Mouse (Mus musculus) cerebellum, adult 2 months (tissue): Measurements from ENCODE around the gene Ghr. TPM values are rescaled to one million over a fixed set of nuclear protein-coding genes. Genes with fewer than 3 reads are reported as not detected.

Experiments
- DNase-seq, 2 experiments: peaks; one replicate each; pipeline ENCODE4 v3.0.0; 2021
- H3K27ac ChIP-seq: fragments of 200-500 bp; 2 replicates; pipeline ENCODE4 v1.5.1; 2012; ENCODE audit warnings: low read length, control low read depth, inconsistent platforms; ENCODE audit not compliant: insufficient read depth
- H3K27me3 ChIP-seq: fragments of 200-500 bp; 2 replicates; pipeline ENCODE4 v1.6.1; 2012; ENCODE audit warnings: inconsistent platforms, mild to moderate bottlenecking, low read length, moderate library complexity; ENCODE audit not compliant: control insufficient read depth, insufficient read depth
- H3K4me1 ChIP-seq: fragments of 200-500 bp; 2 replicates; pipeline ENCODE4 v1.6.1; 2011; ENCODE audit warnings: low read length; ENCODE audit not compliant: control insufficient read depth, insufficient read depth
- H3K4me3 ChIP-seq: fragments of 200-500 bp; replicated peaks from 2 replicates; pipeline ENCODE3; 2011; ENCODE audit warnings: mild to moderate bottlenecking, low read depth, low read length, control low read depth; ENCODE audit not compliant: insufficient read depth
- CTCF ChIP-seq: fragments of 200-500 bp; IDR thresholded peaks from 2 replicates; pipeline ENCODE4 v1.5.1; 2011; ENCODE audit warnings: low read depth, mild to moderate bottlenecking, control low read depth, low read length, moderate library complexity, borderline replicate concordance; ENCODE audit not compliant: insufficient read depth
- POLR2A ChIP-seq: fragments of 200-500 bp; IDR thresholded peaks from 2 replicates; pipeline ENCODE4 v1.6.1; 2011; ENCODE audit warnings: low read length, control low read depth, borderline replicate concordance; ENCODE audit not compliant: insufficient read depth
- WGBS: fragments of 180-500 bp; shearing (Covaris S2); methylation state at CpG from one replicate; pipeline ENCODE4 v1.1.7; 2018; 5-methylcytosine and 5-hydroxymethylcytosine counted together
- polyA plus RNA-seq: library from polyadenylated mRNA; depleted of rRNA; stranded (reverse); fragments of >200 nt; gene quantifications from 2 replicates; pipeline ENCODE4 v1.2.3, GENCODE M21; 2012

Gene Ghr
- polyA plus RNA-seq, 1 experiment = 5.0 TPM

DNA sequence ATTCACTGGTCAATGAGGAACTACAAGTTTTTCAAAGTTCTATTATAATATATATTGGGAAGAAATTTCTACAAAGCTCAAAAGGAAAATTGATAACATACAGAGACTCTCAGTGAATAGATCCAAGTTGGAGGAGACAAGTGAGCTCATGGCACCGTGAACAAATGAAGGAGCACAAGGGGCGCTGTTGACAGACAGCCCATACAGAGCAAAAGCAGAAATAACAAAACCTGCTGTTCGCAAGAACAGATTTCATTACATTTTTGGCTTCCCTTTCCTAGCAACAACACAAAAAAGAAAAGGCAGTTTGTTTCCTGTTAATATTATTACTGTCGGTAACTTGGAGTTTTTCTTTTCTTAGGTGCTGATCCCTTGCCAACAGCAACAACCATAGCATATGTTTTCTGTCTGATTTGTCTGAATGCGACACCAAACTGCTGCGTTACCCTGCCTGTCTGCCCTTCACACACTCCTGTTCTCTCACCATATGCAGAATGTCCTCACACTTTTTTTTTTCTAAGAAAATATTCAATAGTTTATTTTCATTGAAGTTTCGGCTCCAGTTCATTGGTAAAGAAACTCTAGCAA, 19.3 kb downstream of the Ghr start:
- H3K4me3 ChIP-seq = no peak overlapping the region
- WGBS = 23% methylated on average over 7 of the region's 7 CpGs
- H3K4me1 ChIP-seq = no peaks in the 10 kb centered on the region
- TF ChIP-seq POLR2A (no peak), CTCF (no peak)
- no peak overlapping the region for H3K27ac ChIP-seq
- no peaks in the 10 kb centered on the region for H3K27me3 ChIP-seq
- DNase-seq = no peak

DNA sequence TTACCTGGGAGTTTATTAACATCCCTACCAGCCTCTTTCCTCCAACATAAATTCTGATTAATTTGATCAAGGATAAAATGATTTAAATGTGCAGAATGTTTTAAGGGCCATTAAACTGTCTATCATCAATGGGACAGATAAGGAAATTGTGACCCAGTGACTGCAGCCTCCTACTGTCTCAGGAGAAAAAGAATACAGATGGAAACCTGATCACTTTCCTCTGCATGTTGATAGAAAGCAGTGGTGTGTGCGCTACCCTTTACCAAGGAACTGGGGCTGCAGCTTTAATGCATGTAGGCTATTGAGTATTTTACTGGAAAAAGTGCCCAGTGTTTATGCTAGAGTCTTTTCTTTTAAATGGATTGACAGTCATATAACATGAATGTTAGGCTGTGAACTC, 19.8 kb downstream of the Ghr start:
- no peaks in the 10 kb centered on the region for H3K27me3 ChIP-seq
- no peak for DNase-seq
- TF ChIP-seq POLR2A = no peak
- no peak for TF ChIP-seq CTCF
- no peak overlapping the region for H3K4me3 ChIP-seq
- no peaks in the 10 kb centered on the region for H3K4me1 ChIP-seq
- 98% methylated on average over 1 of the region's 1 CpGs for WGBS
- no peak overlapping the region for H3K27ac ChIP-seq

DNA sequence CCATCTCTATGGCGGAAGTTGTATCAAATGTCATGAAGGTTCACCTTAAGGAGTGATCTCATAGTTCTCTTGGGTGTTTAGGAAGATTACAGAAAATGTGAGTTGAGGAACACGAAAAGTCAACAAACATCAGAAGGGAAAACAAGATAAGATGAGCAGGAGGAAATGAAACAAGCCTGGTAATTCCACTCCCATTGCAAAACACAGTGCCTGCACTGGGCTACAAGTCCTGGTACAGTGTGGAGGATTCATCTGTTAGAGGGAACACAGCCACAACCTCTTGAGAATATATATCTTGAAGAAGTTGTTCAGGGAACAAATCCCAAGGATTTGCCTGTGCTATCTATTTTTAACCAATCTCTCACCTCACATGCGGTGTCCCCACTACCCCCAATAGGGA, 24.8 kb downstream of the Ghr start:
- WGBS = 92% methylated on average over 3 of the region's 3 CpGs
- TF ChIP-seq CTCF (no peak), POLR2A (no peak)
- Histone ChIP-seq H3K27ac (no peak overlapping the region), H3K27me3 (no peaks in the 10 kb centered on the region), H3K4me1 (no peaks in the 10 kb centered on the region), H3K4me3 (no peak overlapping the region)
- no peak for DNase-seq

DNA sequence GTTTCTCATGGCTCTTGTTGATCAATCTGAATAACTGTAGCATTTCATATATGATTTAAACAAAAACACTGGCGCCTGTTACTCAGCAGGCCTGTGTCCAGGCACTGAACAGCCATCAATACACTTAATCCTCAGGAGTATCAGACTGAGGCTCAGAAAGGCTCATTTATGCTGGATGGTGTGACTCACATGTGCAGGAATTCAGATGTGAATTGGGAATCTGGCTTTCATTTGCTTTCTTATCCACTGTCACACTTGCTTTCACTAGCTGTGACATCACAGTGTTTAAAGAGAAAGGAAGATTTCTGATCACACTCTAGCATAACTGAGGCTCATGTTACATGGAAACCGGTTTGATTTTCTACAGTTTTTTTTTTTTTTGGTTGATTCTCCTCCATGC, 39.0 kb downstream of the Ghr start:
- no peak overlapping the region for H3K27ac ChIP-seq
- TF ChIP-seq CTCF (no peak), POLR2A (no peak)

DNA sequence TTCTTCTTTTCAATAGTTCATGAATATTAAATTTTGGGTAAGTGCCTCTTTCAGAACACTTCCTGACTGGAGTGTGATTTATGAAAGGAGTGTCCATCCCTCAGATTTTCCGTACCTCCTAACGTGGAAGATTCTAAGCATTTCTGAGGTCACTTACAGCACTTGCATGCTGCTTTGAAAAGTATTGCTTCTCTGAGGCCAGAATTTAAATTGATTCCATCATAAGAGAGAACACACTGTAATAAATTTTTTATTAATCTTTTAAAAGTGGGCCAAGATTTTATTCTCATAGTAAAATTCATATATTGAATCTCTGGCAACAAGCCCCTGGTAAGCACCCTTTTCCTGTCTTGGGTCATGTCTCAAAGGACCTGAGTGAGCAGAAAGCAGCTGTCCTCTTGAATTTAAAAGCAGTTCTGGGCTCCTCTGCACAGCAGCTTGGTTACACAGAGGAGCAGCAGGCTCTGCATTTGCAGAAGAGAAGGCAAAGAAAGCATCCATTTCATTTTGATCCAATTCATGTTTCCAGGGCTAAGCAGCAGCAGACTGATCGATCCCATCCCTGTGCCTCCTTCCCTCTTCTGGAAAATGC, 46.9 kb downstream of the Ghr start:
- Histone ChIP-seq H3K4me3 (no peak overlapping the region), H3K27ac (no peak overlapping the region), H3K4me1 (no peaks in the 10 kb centered on the region), H3K27me3 (no peaks in the 10 kb centered on the region)
- DNase-seq = no peak
- TF ChIP-seq POLR2A (no peak), CTCF (no peak)
- WGBS = 62% methylated on average over 3 of the region's 3 CpGs

More for the DNA sequence above, 39.0 kb downstream of the Ghr start:
- Histone ChIP-seq H3K4me3 (no peak overlapping the region), H3K27me3 (no peaks in the 10 kb centered on the region), H3K4me1 (no peaks in the 10 kb centered on the region)
- no peak for DNase-seq
- WGBS = 94% methylated on average over 2 of the region's 2 CpGs

DNA sequence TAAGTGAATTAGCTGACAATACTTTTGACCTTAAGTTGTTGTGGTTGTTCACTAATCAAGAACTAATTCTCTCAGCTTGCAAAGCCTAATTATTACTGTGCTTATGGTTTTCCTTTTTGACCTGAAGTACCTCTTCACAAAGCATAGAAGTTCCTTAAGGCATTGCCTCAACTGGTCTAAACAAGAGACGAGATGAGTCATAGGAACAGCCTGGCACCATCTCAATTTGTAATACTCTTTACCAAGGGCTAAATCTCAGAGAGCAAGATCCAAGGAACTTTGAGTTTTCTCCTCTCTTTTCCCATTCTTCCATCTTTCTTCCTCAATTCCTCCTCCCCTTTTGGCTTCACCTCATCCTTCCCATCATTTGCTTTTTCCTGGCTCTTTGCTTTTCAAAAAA, 69.3 kb downstream of the Ghr start:
- H3K4me3 ChIP-seq = no peak overlapping the region
- no peak for DNase-seq
- H3K27ac ChIP-seq = no peak overlapping the region
- H3K4me1 ChIP-seq = peaks cover 2% of the 10 kb centered on the region; the same call in 1 of the 2 replicates
- 84% methylated on average over 1 of the region's 1 CpGs for WGBS
- H3K27me3 ChIP-seq = no peaks in the 10 kb centered on the region
- TF ChIP-seq POLR2A (no peak), CTCF (no peak)

DNA sequence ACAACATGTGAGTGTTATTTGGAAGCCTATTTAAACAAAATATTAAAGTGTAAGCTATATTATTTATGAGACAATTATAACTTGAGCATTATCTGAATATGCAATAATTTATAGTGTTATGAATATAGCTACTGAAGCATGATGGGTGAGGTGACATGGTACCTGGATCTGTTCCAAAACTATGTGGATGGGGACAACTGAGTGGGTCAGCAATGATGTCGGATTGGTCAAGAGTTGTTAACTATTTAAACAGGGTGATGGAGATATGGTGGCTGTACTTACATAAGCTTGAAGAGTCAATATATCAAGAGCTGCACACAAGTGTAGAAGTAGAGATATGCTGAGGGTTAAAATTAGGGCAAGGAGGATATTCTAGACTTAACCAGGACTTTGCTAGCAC, 70.9 kb downstream of the Ghr start:
- peaks cover 2% of the 10 kb centered on the region; the same call in 1 of the 2 replicates for H3K4me1 ChIP-seq
- no peak overlapping the region for H3K27ac ChIP-seq
- 69% methylated on average over 1 of the region's 1 CpGs for WGBS
- H3K27me3 ChIP-seq = no peaks in the 10 kb centered on the region
- TF ChIP-seq CTCF (no peak), POLR2A (no peak)
- no peak overlapping the region for H3K4me3 ChIP-seq
- DNase-seq = no peak

DNA sequence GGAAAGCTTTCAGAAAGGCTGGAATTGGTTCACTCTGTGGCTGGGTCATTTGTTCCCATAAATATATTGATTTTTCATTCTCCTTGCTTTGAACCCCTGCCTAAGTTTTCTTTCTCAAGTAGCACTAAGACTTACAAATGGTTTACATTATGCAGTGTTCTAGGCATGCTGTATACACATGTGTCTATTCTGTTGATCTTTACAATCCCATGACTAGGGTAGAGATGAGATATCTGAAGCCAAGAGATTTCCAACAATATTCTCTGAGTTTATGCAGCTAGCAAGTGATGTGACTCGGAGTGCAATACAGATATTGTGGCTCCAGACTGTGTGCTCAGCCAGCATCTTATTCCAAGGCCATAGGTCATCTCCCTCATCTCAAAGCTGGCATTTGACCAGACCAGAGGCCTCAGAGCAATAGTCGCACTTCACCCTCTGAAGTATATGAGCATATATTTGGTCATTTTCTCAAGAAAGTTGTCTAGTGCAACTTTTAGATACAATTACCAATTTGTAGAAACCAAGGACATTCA, 71.6 kb downstream of the Ghr start:
- H3K27me3 ChIP-seq = no peaks in the 10 kb centered on the region
- DNase-seq = no peak
- TF ChIP-seq CTCF (no peak), POLR2A (no peak)
- H3K27ac ChIP-seq = no peak overlapping the region
- peaks cover 2% of the 10 kb centered on the region; the same call in 1 of the 2 replicates for H3K4me1 ChIP-seq
- H3K4me3 ChIP-seq = no peak overlapping the region
- WGBS = 87% methylated on average over 2 of the region's 2 CpGs
